Mouse (Mus musculus) 3T3-L1 (cell line): ENCODE results near the gene Atp2a1.

Experiments
- DNase-seq: peaks from one replicate; pipeline ENCODE4 v3.0.0-alpha.2; 2015; ENCODE audit warnings: low read depth, low spot score

Atp2a1 gene

GRCm38 (mm10) chr7:126472713-126473112, 9.8 kb upstream of the Atp2a1 start:
- no peak for DNase-seq

DNA sequence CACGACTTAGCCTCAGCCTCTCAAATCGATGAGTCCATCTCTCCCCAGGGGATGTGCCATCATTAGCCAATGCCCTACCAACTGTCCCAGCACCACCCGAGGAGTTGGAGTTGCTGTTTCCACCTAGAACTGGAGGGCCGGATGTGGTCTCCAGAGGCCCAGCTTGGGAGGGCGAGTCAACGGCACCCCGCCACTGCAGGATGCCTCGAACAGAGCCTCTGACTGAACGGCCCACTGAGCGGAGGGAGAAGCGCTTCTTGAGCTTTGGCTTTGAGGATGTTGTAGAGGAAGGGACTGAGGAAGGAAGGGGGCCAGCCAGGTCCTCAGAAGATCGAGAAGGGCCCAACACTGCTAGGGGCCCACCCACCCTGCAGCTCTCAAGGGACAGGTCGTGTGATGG, 9.4 kb upstream of the Atp2a1 start:
- DNase-seq = no peak

DNA sequence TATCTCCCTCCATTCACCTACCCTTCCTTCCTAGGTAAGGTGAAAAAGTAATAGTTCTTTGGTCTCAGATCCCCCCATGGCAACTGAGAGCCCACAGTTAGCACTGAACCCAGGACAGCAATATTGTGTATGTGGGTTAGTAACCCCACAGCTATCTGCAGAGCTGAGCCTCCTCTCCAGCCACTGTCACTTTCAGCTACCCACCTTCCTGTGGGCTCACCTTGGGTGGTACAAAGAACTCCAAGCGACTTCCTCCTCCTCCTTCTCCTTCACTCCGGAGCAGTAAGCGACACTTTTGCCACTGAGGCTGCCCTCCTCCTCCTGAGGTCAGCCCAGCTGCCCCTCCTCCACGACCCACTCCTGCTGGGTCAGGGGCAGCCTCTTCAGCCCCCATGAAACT, 8.9 kb upstream of the Atp2a1 start:
- DNase-seq = no peak

- no peak for DNase-seq
Measured at GRCm38 (mm10) chr7:126471361-126471760, 8.5 kb upstream of the Atp2a1 start.

- DNase-seq = no peak
Measured at GRCm38 (mm10) chr7:126470077-126470476, 7.2 kb upstream of the Atp2a1 start.

GRCm38 (mm10) chr7:126467834-126468627, 5.1 kb upstream of the Atp2a1 start:
- no peak for DNase-seq

GRCm38 (mm10) chr7:126467271-126467670, 4.4 kb upstream of the Atp2a1 start:
- no peak for DNase-seq

DNA sequence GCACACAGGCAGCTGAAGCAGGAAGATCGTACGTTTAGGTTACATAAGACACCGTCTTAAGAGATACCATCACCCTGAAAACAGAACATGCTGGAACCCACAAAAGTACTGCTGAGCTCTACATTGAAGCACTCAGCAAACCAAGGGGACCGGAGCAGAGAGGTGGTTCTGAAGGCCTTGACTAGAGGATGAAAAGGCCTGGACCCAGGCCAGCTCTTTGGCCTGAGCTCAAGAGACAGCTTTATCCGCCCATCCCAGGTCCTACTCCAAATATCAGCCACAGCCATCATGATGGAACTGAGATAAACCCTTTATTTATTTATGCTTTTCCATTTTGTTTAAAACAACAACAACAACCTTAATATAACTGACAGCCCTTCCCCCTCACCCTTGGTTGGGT, 3.8 kb upstream of the Atp2a1 start:
- DNase-seq = no peak

GRCm38 (mm10) chr7:126466116-126466515, 3.2 kb upstream of the Atp2a1 start:
- DNase-seq = no peak

DNA sequence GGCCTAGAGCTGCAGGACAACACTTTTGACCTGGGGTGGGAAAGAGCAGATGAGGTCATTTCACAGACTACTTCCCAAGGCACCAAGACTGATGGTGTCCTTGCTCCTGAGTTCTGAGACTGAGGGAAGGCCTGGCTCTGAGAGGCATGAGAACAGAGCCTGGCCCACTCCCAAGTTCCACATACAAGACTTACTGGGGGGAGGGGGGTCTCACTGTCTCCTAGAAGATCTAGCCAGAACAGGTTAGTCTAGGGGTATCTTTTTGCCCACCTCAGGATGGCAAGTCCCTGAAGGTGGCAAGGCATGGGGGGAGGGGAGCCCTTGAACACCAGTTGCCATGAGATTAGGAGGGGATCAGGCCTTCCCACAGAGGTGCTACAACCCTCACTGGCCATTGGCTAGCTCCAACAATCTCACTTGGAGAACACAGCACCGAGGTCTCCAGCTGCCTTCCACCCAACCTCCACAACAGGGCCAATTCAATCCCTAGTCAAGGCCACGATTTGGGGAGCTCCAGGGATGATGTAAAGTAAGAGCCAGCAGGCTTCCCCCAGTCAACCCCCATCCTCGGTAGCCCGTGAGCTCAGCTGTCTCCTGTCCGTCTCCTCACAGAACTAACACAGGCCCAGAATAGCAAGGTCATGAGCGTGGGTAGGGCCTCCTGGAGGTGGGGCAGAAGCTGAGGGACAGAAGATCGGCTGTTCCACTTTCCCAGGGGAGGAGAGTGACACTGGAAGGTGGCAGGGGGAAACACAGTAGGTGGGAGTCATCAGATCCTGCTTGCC, 2.5 kb upstream of the Atp2a1 start:
- no peak for DNase-seq

DNA sequence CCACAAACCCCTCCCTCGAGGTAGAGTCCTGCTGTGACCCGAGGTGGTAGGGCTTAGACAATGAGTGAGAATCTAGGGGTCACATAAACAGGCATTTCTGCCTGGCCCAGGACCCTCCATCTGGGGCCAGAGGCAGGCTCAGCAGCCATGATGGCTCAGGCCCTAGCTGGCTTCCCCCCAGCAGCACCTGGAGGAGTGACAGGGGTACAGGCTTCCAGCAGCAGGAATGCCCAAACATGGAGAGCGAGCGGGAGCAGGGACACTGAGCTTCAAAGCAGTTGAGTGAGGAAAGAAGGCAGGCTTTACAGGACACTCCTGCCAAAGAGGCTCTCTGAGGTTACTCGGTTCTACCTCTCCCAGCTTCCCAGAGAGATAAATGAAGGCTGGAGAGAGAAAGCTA, 1.9 kb upstream of the Atp2a1 start:
- no peak for DNase-seq

DNA sequence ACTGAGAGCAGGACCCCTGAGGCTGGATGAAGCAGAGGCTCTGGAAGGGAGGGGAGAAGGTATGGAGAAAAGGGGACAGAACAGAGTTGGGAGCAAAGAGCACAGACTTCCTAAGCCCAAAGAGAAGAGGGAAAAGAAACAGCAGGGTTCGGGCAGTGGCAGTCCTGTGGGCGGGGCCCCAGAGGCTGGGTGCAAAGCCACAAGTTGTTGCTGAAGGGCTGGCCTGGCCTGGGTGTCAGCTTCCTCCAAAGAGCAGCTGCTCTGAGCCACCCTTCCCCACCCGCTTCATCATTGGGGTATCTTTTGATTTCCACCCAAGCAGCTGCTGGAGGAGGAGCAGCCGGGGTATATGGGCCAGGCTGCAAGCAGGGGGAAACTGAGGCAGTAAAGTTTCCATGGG, 1.2 kb upstream of the Atp2a1 start:
- DNase-seq = no peak

DNA sequence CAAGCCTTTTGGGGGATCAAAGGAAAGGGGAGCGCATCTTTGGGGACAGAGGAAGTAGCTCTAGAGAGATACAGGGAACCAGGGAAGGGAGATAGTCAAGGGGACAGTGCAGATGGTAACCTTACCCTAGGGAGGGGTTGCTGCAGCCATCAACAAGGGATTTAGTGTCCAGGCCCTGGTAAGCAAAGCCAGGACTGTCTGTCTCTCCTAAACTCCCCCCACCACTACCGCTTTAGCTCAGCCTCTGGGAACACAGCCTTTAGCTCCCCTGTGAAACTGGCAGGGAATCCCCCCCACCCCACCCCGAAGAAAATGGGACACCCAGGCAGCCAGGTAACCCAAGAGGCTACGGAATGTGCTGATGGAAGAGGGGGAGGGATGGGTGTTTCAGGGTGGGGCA, 639 bp upstream of the Atp2a1 start:
- no peak for DNase-seq

DNA sequence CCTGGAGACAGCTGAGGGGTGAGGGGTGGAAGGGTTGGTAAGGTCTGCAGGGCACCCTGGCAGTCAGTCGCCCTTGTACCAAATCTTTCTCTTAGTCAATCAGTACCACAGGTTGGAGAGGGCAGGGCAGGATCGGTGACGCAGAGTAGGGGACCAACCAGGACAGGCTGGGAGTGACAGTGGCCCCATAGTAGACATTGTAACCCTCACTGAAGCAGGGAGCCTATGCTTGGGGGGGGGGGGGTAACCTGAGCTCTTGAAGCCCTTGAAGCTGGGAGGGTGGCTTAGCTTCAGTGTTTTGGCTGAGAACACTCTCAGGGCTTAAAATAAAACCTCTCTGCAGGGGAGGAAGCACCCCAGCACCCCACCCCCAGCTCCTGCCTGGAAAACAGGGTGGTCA, 1.3 kb downstream of the Atp2a1 start:
- DNase-seq = no peak

- DNase-seq = no peak
Measured at GRCm38 (mm10) chr7:126460623-126461399, 2.1 kb downstream of the Atp2a1 start.

- no peak for DNase-seq
Measured at GRCm38 (mm10) chr7:126458844-126459618, 3.9 kb downstream of the Atp2a1 start.

- DNase-seq = no peak
Measured at GRCm38 (mm10) chr7:126458225-126458624, 4.7 kb downstream of the Atp2a1 start.

DNA sequence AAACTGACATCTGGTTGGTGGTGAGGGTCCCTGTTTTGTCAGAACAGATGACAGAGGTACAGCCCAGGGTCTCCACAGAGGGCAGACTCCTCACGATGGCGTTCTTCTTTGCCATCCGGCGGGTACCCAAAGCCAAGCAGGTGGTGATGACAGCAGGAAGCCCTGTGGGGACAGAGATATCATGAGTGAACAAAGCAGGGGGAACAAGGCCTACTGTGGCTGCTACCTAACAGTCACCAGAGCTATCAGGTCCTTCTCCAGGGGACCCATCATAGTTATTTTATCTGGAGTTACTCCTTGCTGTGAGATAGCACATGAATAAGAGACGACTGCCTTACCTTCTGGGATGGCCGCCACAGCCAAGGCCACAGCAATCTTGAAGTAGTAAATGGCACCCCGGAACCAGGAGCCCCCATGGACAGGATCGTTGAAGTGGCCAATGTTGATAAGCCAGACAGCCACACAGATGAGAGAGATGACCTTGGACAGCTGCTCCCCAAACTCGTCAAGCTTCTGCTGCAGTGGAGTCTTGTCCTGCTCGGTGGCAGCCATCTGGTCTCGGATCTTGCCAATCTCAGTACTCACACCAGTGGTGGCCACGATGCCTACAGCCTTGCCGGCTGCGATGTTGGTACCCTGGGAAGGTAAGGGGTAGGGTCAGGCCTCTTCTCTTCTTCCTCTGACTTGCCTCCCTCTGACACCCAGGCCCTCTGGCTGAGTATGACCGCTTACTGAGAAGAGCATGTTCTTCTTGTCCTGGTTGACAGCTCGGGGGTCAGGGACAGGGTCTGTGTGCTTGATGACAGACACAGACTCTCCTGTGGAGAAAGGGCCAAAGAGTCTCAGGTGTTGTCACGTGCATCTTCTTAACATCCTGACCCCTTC, 6.3 kb downstream of the Atp2a1 start:
- no peak for DNase-seq

- no peak for DNase-seq
Measured at GRCm38 (mm10) chr7:126455242-126455641, 7.7 kb downstream of the Atp2a1 start.

DNA sequence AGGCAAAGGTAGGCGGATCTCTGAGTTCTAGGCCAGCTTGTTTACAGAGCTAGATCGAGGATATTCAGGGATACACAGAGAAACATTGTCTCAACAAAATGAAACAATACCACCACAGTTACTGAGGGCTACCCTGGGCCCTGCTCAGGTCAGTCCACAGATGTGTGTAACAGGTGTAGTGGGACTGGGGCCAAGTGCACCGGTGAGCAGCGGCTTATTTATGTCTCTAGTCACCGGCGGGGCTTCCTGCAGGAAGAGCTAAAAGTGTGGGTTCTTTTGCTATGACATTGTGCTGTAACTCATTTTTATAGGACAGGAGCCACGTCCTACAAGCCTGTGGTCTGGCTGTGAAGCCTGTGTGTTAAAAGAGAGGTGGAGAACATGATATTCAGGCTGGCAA, 9.0 kb downstream of the Atp2a1 start:
- no peak for DNase-seq

- no peak for DNase-seq
Measured at GRCm38 (mm10) chr7:126452244-126452643, 10.7 kb downstream of the Atp2a1 start.
